Mouse (Mus musculus) kidney, embryonic 16.5 days (tissue): ENCODE data around the gene Vcam1. TPM values are rescaled to one million over a fixed set of nuclear protein-coding genes. Genes with fewer than 3 reads are reported as not detected.

ENCODE experiments used
- ATAC-seq: fragments of 200-750 bp; cut with Nextera tagmentation; 2 replicates; pipeline ENCODE4 v1.8.0; 2017; ENCODE audit warnings: moderate TSS enrichment; ENCODE audit not compliant: low FRiP score, low TSS enrichment
- H3K27ac ChIP-seq: fragments of 300-500 bp; sonication (generic); 2 replicates; pipeline ENCODE4 v1.5.1; 2014; ENCODE audit warnings: low read length
- H3K27me3 ChIP-seq: fragments of 300-500 bp; sonication (generic); 2 replicates; pipeline ENCODE4 v1.6.1; 2014; ENCODE audit warnings: low read length, control low read depth, mixed read lengths; ENCODE audit not compliant: insufficient read depth
- H3K36me3 ChIP-seq: fragments of 300-500 bp; sonication (generic); 2 replicates; pipeline ENCODE4 v1.6.1; 2014; ENCODE audit warnings: low read length, control low read depth, mixed read lengths; ENCODE audit not compliant: insufficient read depth
- H3K4me1 ChIP-seq: fragments of 300-500 bp; sonication (generic); 2 replicates; pipeline ENCODE4 v1.6.1; 2014; ENCODE audit warnings: low read length, control low read depth, mixed read lengths; ENCODE audit not compliant: insufficient read depth
- H3K4me2 ChIP-seq: fragments of 300-500 bp; sonication (generic); replicated peaks from 2 replicates; pipeline ENCODE4 v1.6.1; 2014; ENCODE audit warnings: low read depth, low read length
- H3K4me3 ChIP-seq: fragments of 300-500 bp; sonication (generic); 2 replicates; pipeline ENCODE4 v1.5.1; 2014; ENCODE audit warnings: mild to moderate bottlenecking, low read length
- H3K9ac ChIP-seq: fragments of 300-500 bp; sonication (generic); replicated peaks from 2 replicates; pipeline ENCODE4 v1.6.1; 2014; ENCODE audit warnings: low read length
- H3K9me3 ChIP-seq: fragments of 300-500 bp; sonication (generic); 2 replicates; pipeline ENCODE4 v1.6.1; 2016; ENCODE audit warnings: low read length, control low read depth
- WGBS: fragments of 180-500 bp; shearing (Covaris S2); extraction: QIAGEN DNeasy Blood & Tissue Kit; methylation state at CpG from one replicate; pipeline ENCODE4 v1.1.7; 2014; 5-methylcytosine and 5-hydroxymethylcytosine counted together
- polyA plus RNA-seq: library from polyadenylated mRNA; unstranded; fragments of >200 nt; fragmentation: Nextera tagmentation; extraction: Ambion mirVana; gene quantifications from 2 replicates; pipeline ENCODE4 v1.2.1, GENCODE M21; 2015

Gene Vcam1
- polyA plus RNA-seq, 1 experiment from 2014 or later, result 54.2 TPM

- Histone ChIP-seq H3K4me3 (peak overlapping the region; percentile 41), H3K9me3 (no peaks in the 10 kb centered on the region), H3K4me2 (peak overlapping the region; percentile 51), H3K9ac (peak overlapping the region; percentile 41), H3K27ac (no peak overlapping the region), H3K27me3 (no peaks in the 10 kb centered on the region), H3K36me3 (no peaks in the 10 kb centered on the region), H3K4me1 (no peaks in the 10 kb centered on the region)
- peak; percentile 52; the same call in 1 of the 2 replicates for ATAC-seq
- WGBS, result 66% methylated on average over 18 of the region's 18 CpGs
These were observed 930 bp downstream of the Vcam1 start for GRCm38 (mm10) chr3:116128311-116129204.

GRCm38 (mm10) chr3:116127836-116128235 is 1.7 kb downstream of the Vcam1 start:
- peak overlapping the region; percentile 41; the same call in 1 of the 2 replicates for H3K9ac ChIP-seq
- H3K9me3 ChIP-seq, result no peaks in the 10 kb centered on the region
- H3K4me1 ChIP-seq, result no peaks in the 10 kb centered on the region
- no peaks in the 10 kb centered on the region for H3K27me3 ChIP-seq
- H3K4me2 ChIP-seq, result peak overlapping the region; percentile 51
- 52% methylated on average over 3 of the region's 3 CpGs for WGBS
- ATAC-seq, result no peak
- H3K36me3 ChIP-seq, result no peaks in the 10 kb centered on the region
- peak overlapping the region; percentile 41 for H3K4me3 ChIP-seq
- H3K27ac ChIP-seq, result no peak overlapping the region

GRCm38 (mm10) chr3:116127281-116127680 is 2.2 kb downstream of the Vcam1 start:
- H3K9me3 ChIP-seq, result no peaks in the 10 kb centered on the region
- H3K27ac ChIP-seq, result no peak overlapping the region
- peak; percentile 40; the same call in 1 of the 2 replicates for ATAC-seq
- H3K4me3 ChIP-seq, result peak overlapping the region; percentile 32
- H3K4me2 ChIP-seq, result peak overlapping the region; percentile 23
- WGBS, result 16% methylated on average over 2 of the region's 2 CpGs
- H3K27me3 ChIP-seq, result no peaks in the 10 kb centered on the region
- no peaks in the 10 kb centered on the region for H3K36me3 ChIP-seq
- peak overlapping the region; percentile 9 for H3K9ac ChIP-seq
- no peaks in the 10 kb centered on the region for H3K4me1 ChIP-seq

- Histone ChIP-seq H3K9me3 (no peaks in the 10 kb centered on the region), H3K4me2 (peak overlapping the region; percentile 23), H3K36me3 (no peaks in the 10 kb centered on the region), H3K4me1 (no peaks in the 10 kb centered on the region), H3K9ac (peak overlapping the region; percentile 9), H3K27ac (no peak overlapping the region), H3K27me3 (no peaks in the 10 kb centered on the region), H3K4me3 (peak overlapping the region; percentile 16)
- no peak for ATAC-seq
- 64% methylated on average over 7 of the region's 7 CpGs for WGBS
These were observed 2.8 kb downstream of the Vcam1 start for GRCm38 (mm10) chr3:116126508-116127190.

GRCm38 (mm10) chr3:116126070-116126469 is 3.4 kb downstream of the Vcam1 start:
- H3K36me3 ChIP-seq, result no peaks in the 10 kb centered on the region
- H3K27me3 ChIP-seq, result no peaks in the 10 kb centered on the region
- H3K9me3 ChIP-seq, result no peaks in the 10 kb centered on the region
- H3K4me1 ChIP-seq, result no peaks in the 10 kb centered on the region
- no peak for ATAC-seq
- H3K27ac ChIP-seq, result no peak overlapping the region
- no peak overlapping the region for H3K9ac ChIP-seq
- WGBS, result 43% methylated on average over 4 of the region's 4 CpGs
- peak overlapping the region; percentile 23 for H3K4me2 ChIP-seq
- 0 out of 2 replicates have a peak overlapping the region, but pooled peaks have one; percentile 16 for H3K4me3 ChIP-seq

GRCm38 (mm10) chr3:116123827-116124226 is 5.7 kb downstream of the Vcam1 start:
- Histone ChIP-seq H3K27ac (no peak overlapping the region), H3K9ac (no peak overlapping the region), H3K36me3 (no peaks in the 10 kb centered on the region), H3K4me2 (no peak overlapping the region), H3K4me3 (no peak overlapping the region), H3K9me3 (no peaks in the 10 kb centered on the region), H3K4me1 (no peaks in the 10 kb centered on the region), H3K27me3 (no peaks in the 10 kb centered on the region)
- no peak for ATAC-seq
- WGBS, result 93% methylated on average over 3 of the region's 3 CpGs

GRCm38 (mm10) chr3:116122696-116123095 is 6.8 kb downstream of the Vcam1 start:
- Histone ChIP-seq H3K4me1 (no peaks in the 10 kb centered on the region), H3K9me3 (no peaks in the 10 kb centered on the region), H3K27ac (no peak overlapping the region), H3K4me2 (no peak overlapping the region), H3K27me3 (no peaks in the 10 kb centered on the region), H3K36me3 (no peaks in the 10 kb centered on the region), H3K9ac (no peak overlapping the region), H3K4me3 (no peak overlapping the region)
- 89% methylated on average over 4 of the region's 4 CpGs for WGBS
- ATAC-seq, result no peak

- Histone ChIP-seq H3K27ac (no peak overlapping the region), H3K9me3 (no peaks in the 10 kb centered on the region), H3K4me3 (no peak overlapping the region), H3K4me2 (no peak overlapping the region), H3K36me3 (no peaks in the 10 kb centered on the region; the same call in 1 of the 2 replicates), H3K27me3 (no peaks in the 10 kb centered on the region), H3K4me1 (no peaks in the 10 kb centered on the region), H3K9ac (no peak overlapping the region)
- WGBS, result 83% methylated on average over 3 of the region's 3 CpGs
- no peak for ATAC-seq
These were observed 8.5 kb downstream of the Vcam1 start for GRCm38 (mm10) chr3:116121026-116121425.

GRCm38 (mm10) chr3:116120391-116120790 is 9.1 kb downstream of the Vcam1 start:
- Histone ChIP-seq H3K27ac (no peak overlapping the region), H3K4me1 (no peaks in the 10 kb centered on the region), H3K4me3 (no peak overlapping the region), H3K9ac (no peak overlapping the region), H3K9me3 (no peaks in the 10 kb centered on the region), H3K4me2 (no peak overlapping the region), H3K36me3 (no peaks in the 10 kb centered on the region; the same call in none of the 2 replicates), H3K27me3 (no peaks in the 10 kb centered on the region)
- no peak for ATAC-seq
- 88% methylated on average over 6 of the region's 6 CpGs for WGBS
